Mouse (Mus musculus): Measurements from ENCODE around the gene C1qtnf1. TPM values are rescaled to one million over a fixed set of nuclear protein-coding genes. Genes with fewer than 3 reads are reported as not detected.
A peak's percentile ranks its signal among the peaks of the same experiment; 100 is the strongest.

Gene C1qtnf1
- total RNA-seq, 2 experiments from 2014 or later = 3.9 to 5.3 TPM

DNA sequence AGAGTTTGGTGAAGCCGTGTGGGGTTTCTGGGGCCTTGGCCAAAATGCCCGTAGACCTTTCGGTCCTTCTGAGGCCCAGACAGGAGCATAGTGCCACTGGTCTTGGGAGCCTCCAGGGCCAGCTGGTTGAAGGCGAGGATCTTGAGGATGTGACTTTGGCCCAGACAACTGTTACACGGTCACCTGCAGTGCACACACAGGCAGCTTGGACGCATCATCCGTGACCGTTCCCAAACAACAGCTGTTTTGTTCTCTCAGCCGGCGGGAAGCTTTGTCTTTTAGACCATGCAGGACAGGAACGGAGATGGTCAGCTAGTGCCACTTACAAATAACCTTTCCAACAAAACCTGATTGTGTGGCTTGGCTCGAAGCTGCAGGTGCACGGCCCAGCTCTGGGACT lies 43.7 kb downstream of the C1qtnf1 start:
- no peak for DNase-seq (ENCODE audit: low spot score in 2 of 2)

DNA sequence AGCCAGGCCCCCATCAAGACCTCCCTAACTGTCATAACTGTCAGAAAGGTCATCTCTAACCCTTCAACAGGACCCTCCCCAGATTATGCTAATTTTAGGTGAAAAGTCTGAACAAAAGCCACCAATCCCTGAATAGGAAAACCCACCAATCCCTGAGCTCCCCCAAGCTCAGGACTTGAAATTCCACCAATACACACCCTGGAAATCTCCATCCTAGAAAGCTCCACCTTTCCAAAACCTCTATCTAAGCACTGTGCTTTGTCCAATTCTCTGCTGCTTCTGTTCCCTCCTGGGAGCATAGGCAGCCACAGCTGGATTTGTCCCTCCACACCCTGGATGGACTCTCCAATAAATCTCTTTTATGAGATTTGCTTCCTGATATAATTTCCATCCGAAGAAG lies 45.2 kb downstream of the C1qtnf1 start:
- DNase-seq (ENCODE audit: low spot score in 2 of 2) = no peak

DNA sequence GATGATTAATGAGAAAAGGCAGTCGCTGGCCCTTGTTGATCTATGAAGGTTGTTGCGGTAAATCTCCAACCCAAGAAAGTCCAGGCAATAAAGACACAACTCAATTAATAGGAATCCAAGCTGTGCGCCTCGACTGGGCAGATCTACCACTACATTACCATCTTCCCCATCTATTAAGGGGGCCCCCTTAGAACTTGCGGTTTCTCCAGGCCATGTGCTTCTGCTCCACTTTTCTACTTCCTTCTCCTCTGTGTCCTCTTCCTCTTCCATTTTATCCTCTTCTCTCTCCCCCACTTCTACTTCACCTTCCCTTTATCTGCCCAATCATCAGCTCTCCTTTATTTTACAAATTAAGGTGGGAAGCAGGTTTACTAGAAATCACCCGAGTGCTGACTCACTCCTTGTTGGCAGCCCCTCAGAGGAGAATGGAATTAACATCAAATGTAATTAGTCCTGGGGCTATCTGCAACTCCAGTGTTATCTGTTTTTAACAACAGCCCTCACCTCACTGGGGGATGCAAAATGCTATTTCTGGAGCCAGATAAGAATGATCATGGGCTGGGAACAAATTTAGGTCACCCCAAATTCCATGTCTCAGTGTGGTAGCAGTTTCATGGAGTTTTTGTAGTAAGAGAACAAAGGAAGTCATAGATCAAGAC lies 46.0 kb downstream of the C1qtnf1 start:
- DNase-seq (ENCODE audit: low spot score in 2 of 2) = no peak

DNA sequence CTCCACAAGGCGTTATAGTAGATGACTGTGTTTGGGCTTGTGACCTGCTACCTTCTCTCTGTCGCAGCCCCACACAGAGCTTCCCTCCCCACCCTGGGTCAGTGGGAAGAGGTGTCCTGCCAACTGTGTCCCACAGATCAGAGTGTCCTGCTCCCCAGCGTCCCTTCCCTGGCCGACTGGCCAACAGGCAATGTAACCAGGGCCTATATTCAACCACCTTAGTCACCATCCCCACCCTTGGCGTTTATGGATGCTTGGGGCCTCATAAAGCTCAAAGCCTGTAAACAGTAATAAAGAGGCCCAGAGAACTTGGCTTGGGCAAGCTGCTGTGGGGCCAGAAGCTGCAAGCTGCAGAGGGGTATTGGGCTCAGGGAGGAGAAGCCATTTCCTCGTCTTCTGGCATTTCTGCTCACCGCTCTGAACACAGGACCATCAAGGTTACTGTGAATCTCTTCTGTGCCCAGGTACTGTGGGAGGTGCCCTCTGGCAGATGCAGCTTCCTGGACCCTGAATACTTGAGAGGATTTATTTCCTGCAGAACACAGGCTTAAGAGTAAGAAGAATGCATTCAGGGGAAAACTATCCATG lies 47.6 kb downstream of the C1qtnf1 start:
- no peak for DNase-seq (ENCODE audit: low spot score in 2 of 2)

DNA sequence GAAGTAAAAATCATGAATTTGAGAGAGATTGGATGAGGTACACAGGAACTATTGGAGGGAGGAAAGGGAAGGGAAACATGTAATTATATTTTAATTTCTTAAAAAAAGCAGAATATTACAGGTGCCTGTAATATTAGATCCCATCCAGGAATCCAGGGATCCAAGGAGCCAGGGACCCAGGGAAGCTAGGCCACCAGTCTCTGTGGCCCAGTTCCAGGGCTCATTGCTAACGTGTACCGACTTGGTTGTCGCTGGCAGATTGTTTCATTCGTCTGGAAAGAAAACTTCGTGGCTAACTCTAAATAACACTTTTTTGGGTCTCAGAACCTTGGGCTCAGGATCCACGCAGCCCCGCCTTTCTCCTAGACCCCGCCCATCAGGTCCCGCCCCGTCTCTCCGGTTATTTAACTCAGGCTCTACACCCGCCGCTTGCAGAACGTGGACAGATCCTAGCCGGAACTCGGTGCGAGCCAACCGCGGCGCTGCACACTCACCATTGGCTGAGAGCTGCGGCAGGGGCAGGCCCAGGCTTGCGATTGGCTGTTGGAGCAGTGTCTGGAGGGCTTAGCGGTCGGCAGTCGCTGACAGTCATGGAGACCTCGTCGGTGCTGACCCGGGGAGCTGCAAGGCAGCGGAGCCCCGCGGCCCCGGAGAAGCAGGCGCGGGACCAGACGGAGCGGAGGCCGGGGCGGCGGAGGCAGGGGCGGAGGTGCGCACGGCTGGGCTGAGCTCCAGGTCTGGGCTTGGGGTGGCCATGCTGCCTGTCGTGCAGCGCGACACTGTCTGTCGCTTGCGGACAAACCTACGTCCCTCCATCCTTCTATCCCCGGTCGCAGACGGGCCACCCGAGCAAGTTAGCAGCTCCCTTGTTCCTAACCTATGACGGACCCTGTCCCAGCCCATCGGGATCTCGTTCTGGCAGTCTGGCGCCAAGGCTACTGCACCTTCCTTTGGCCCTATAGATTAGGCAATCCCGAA lies 48.7 kb downstream of the C1qtnf1 start, which contains the start of gene Engase:
Gene Engase (plus strand): TSS at position 434 of the 978 bp plus-strand sequence.
- DNase-seq (ENCODE audit: low spot score in 2 of 2) = peak; percentile 94 to 98

DNA sequence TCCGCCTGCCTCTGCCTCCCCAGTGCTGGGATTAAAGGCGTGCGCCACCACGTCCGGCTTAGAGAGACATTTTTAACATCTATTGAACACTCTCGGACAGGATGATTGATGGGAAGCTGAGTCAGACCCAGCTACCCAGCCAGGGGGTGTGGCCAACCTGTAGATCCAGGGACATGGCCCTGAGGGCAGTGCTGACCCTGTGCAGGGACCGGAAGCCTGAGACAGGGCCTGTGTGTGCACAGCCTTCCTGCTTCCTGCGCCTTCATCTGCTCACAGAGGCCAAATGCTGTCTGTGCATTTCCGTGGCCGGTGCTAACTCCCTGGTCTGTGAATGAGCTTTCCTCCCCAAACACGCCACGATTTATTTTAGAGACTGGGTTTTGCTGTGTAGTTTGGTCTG lies 51.8 kb downstream of the C1qtnf1 start:
- no peak for DNase-seq (ENCODE audit: low spot score in 2 of 2)

DNA sequence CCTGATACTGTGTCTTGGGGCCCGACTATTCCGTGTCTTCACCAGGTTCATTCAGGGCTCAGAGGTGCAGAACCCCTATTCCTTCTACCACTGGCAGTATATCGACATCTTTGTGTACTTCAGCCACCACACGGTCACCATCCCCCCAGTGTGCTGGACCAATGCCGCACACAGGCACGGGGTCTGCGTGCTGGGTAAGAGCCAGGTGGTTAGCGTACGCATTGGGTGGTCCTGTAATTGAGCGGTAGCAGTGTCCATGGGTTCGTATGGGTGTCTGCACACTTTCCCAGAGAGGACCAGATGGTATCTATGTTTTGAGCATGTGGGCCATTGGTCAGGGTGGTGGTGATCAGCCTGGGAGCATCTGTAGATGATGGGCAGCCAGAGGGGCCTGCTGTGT lies 53.2 kb downstream of the C1qtnf1 start:
- no peak for DNase-seq (ENCODE audit: low spot score in 2 of 2)

DNA sequence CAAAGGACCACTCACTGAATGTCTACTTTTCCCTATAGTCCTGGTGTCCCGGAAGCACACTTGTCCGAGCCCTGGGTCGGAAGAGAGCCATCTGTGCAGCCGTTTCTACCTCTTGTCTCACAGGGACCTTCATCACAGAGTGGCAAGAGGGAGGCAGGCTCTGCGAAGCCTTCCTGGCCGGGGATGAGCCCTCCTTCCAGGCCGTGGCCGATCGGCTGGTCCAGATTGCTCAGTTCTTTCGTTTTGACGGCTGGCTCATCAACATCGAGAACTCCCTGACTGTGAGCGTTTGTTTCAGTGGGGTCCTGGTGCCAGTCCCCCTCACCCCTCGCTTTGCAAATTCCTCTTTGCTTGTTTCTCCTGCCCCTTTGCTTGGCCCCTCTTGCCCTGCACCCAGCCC lies 53.7 kb downstream of the C1qtnf1 start:
- no peak for DNase-seq (ENCODE audit: low spot score in 2 of 2)

DNA sequence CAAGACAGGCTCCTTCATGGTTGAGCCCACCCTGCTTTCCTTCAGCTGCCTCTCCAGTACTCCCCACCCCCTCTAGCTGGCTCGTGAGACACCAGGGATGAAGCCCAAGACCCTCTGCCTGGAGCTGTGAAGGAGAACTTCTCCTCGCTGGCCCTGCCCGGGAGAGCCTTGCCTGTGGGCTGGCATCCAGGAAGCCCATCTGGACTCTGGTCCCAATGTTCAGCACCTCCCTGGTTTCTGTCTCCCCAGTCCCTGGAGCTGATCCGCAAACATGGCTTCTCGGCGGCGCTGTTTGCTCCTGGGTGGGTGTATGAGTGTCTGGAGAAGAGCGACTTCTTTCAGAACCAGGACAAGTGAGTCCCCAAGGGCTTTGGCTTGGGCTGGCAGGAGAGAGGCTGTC lies 56.2 kb downstream of the C1qtnf1 start:
- DNase-seq (ENCODE audit: low spot score in 2 of 2) = no peak

DNA sequence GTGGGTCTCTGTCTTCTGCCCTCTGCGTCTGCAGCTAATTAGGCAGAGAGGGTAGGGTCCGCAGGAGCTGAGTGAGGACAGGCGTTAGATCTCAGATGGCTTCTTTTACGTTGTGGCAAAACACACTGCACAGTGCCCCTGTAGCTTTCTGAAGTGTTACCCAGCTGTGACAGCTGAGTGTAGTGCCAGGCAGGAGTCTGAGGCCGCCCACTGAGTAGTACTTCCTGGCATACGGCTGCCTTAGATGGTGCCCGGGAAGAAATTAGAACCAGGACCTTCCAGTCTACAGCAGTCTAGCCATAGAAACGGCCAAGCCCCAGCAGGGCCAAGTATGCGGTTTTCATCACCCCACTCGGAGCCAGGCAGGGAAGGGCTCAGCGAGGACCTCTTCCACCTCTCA lies 57.3 kb downstream of the C1qtnf1 start:
- no peak for DNase-seq (ENCODE audit: low spot score in 2 of 2)

DNA sequence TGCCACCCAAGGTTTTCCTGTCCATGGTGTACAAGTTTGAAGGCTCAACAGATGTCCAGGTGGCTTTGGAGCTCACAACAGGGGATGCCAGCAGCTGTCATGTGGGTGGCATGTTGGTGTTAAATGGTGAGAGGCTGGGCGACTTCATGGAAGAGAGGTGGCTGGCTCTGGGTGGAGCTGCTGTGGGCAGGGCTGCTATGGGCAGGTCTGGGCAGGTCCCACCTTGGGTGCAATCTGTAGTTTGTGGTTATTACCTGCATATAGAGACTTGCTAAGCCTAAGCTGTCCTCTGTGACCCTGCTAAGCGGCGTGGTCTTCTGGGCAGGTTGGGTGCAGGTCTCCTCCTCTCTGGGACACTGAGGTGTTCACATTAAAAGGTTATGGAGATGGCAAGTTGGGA lies 57.8 kb downstream of the C1qtnf1 start:
- DNase-seq (ENCODE audit: low spot score in 2 of 2) = no peak

DNA sequence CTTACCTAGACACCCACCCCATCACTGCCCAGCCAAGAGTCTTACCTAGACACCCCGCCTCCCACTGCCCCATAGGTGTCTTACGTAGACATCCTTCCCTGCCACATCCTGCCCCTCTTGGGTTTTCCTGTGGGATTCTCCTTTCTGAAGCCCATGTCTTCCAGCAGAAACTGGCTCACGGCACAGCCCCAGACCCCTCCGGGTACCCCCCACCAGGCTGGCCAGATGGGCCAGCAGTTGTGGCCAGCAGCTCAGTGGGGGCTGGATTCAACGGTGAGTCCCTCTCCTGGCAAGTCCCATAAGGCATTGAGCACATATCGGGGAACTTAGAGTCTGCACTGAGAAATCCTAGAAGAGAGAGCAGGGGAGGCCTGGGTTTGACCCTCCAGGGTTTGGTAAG lies 58.3 kb downstream of the C1qtnf1 start:
- DNase-seq (ENCODE audit: low spot score in 2 of 2) = no peak

DNA sequence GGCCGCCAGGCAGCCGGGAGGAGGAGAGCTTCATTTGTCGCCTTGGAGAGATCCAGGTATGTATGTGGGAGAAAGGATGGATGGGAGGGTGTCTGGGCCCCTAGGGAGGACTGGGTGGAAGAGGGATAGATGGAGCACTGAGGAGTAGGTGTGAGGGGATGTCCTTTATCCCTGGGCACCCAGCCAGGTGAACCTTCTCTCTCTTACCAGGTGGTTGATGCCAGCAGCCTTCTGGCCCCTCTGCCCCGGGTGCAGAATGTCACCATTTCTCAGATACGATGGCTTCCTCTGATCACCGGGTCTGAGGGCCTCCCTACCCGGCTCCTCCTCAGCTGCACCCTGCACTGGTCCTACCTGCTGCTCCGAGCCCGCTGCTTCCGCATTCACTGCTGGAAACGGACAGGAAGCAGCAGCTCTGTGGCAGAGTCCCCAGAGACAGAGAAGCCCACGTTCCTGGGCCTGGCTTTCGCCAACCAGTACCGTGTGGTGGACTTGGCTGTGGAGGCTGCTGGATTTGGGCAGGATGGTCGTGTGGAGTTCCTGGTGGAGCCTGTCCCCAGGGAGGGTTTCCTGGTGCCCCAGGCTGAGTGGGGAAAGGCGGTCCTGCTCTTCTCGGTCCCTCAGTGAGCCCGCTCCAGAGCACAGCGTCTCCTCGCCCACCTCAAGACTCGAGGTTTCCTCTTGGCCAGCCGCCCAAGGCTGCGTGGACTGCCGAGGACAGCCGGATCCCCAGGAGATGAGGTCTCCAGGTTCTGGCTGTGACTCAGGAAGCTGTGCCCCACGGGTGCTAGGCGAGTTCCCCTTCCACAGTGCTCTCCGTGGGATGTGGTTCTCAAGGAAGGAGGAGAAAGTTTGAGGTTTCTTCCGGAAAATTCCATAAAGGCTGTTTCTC lies 59.1 kb downstream of the C1qtnf1 start:
- DNase-seq (ENCODE audit: low spot score in 2 of 2) = no peak

DNA sequence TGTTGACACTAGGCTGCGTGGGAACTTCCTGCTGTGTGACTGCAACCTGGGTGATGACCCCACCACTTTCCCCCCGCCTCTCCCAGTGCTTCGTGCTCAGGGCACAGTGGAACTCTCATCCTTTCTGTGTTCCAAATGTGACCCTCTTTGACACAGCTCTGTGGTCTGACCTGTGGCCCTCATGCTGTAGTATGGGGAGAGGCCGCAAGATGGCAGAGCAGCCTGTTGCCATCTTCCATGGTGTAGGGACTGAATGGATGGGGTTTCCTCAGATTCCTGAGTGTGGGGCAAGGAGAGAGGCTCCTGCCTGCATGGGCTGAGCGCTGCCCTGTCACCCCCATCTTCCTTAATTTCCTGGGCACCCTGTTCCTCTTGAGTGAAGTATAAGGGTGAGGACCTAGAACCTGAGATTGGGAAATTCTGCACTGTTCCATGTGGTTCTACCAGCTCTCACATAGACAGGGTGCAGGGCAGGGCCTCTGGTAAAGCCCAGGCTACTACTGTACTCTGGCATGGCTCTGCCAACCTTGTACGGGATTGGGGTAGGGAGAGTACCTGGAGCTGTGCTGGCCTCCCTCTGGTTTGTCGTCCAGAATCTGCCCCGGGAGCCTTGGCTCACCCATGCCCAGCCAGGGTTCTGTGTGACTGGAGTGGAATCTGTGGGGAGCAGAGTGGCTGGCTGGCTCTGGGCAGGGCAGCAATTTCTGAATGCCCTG lies 60.3 kb downstream of the C1qtnf1 start:
- DNase-seq (ENCODE audit: low spot score in 2 of 2) = no peak

DNA sequence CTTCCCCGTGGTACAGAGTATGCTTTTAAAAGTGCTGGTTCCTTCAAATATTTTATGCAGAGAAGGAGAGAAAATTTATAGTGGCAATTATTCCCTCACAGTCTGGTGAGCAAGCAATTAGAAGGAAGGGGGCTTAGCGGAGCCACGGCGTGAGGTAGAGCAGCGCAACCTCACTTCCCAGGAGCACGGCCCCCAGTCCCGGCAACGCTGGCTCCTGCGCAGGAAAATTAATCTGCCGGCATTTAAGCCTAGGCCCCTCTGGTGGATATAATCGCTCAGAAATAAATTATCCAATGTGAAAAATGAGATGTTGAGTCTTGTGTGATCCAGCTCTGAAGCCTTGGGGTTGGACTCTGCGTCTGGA lies 60.9 kb downstream of the C1qtnf1 start:
- DNase-seq (ENCODE audit: low spot score in 2 of 2) = no peak

DNA sequence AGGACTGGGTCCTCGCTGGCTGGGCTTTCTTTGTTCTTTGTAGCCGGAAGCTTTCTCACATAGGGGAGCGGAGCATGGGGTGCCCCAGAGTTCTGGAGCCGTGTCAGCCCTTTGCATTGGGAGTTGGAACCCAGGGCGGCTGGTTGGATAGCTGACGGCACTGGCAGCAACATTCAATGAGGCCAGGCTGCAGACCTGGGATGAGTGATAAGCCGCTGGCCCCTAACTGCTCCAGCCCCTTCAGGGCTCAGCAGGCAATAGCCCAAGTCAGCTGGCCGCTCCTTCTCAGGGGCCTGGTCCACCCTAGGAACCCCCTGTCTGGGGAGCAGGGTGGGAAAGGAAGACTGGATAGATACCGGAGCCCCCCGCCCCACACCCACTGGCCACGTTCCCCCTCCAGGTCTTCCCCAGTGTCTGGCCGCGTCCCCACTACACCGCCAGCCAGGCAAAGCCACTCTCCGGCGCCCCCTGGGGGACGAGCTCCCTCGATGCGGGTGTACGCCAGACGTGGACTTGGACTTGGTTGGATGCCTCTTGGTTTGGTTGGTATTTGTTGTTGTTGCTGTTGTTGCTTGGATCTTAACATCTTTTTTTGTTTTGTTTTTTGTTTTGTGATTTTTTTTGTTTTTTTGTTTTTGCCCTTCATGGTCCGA lies 62.7 kb downstream of the C1qtnf1 start:
- peak; percentile 65 for DNase-seq (ENCODE audit: low spot score in 2 of 2)

DNA sequence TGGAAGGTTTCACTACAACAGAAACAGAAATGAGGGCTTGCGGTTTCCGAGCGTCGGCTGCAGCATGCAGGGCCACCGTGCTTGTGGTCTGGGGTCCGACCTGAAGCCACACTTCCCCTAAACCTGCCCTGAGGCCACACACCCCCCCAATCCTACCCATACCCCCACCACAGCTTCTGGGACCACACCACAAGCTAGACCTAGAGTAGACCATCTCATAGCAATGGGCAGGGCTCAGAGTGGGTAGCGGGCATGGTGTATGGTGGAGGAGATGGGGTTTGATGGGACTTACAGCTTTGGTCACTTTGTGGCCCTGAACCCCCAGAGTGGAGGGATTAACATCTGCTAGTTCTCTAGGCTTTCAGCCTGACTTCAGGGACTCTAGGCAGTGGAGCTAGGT lies 63.2 kb downstream of the C1qtnf1 start:
- DNase-seq (ENCODE audit: low spot score in 2 of 2) = no peak

DNA sequence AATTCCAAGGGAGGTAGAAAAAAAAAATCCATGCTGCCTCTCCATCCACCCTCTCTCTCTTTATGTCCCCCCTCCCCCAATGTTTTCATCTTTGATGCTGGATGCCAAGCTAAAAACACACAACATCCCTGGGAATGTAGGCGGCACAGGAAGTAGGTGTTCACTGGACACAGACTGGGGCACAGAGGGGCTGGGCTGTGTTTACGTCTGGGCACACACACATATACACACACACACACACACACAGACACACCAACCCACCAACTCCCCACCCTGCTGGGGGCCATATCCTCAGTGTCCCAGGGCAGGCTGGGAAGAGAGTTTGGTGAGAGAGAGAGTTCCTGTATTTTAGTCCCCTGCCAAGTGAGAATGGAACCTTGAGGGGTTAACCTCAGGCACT lies 65.5 kb downstream of the C1qtnf1 start:
- DNase-seq (ENCODE audit: low spot score in 2 of 2) = no peak

DNA sequence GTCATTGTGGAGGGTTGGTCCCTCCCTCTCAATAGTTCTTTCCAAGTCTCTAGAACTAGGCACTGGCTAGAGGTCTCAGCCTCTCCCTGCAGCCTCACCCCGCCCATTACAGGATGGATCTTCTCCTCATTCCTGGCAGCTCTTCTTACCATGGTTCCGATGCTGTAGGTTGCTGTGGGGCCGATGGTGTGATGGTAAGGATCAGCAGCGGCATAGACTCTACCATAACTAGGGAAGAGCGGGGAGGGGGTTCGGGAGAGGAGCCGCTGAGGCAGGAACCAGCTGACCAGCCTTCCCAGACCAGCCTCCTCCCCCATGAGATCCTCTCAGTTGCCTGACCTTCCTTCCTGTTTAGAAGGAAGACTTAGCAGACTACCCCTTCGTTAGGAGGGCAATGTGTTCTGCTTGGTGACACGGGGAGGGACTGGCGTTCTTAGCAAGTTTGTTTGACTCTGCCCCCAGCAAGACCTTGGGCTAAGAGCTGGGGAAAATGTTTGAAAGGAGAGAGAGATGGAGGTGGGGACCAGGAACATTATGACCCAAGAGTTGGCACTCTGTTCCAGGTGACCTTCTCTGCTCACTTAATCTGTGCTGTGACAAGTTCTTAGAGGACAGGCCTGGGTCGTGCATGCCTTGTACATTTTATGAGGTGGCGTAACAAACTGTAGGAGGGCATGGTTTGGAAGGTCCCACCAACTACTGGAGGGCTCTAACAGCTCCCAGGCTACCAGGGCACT lies 66.2 kb downstream of the C1qtnf1 start:
- DNase-seq (ENCODE audit: low spot score in 2 of 2) = no peak
